Mouse (Mus musculus): ENCODE measurements around the gene Rnh1.

- TF ChIP-seq USF1 (IDR thresholded peaks at IDR 0.05; ENCODE audit: low read depth, low read length): no peak
- TF ChIP-seq CTCF (IDR thresholded peaks at IDR 0.05 in 2 of 3, conservative IDR thresholded peaks at IDR 0.05 in 1 of 3; ENCODE audit: control insufficient read depth in 1 of 3, insufficient read depth in 1 of 3, low read depth in 2 of 3, low read length in 3 of 3, poor library complexity in 1 of 3, severe bottlenecking in 1 of 3): no peak
- TF ChIP-seq POLR2A (IDR thresholded peaks at IDR 0.05; ENCODE audit: control insufficient read depth in 1 of 2, insufficient read depth in 1 of 2, low read depth in 1 of 2, low read length in 2 of 2, poor library complexity in 1 of 2): peak in 1 of 2 experiments; percentile 75; a peak in 2 of 4 replicates
Measured at GRCm38 (mm10) chr7:141168518-141168953, 4.1 kb downstream of the Rnh1 start.

Data from MEL (cell line).